Comparison of ENCODE assay signal across 8 mouse cellular contexts in the genomic region with DNA sequence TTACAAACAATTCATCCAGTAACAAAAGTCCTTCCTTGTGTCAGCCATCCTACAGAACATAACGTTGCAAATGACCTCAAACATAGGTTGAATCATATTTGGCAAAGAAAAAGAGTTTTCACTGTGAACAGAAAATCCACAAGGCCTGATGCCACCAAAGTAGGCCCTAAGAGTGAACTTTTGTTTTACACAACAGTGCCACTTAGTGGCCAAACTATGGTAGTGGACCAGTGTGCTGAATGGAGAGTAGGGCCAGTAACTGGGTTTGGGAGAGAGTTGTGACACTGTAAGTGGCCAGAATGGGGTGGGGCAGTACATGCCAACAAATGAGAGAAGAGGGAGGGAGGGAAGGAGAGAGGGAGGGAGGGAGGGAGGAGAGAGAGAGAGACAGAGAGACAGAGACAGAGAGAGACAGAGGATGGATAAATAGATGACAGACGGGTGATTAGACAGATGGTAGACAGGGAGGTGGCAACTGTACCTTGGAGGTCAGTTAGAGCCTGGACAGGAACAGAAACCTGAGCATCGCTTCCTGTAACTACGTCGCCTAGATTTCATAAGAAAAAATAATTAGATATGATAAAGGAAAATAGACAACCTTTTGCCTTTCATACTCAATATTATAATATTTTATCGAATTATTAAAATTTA.
DNase-seq lines count a peak whose midpoint lies in the region; ATAC-seq and TF ChIP-seq lines count a peak whose summit lies in the region.

No protein-coding gene starts in this region.

- no peaks in the 10 kb centered on the region for H3K4me1 ChIP-seq in midbrain, embryonic 11.5 days (ENCODE audit: control insufficient read depth, insufficient read depth, low read length)

- intact Hi-C loops in gastrocnemius, adult 2 months (cut with DNase I): loop anchor here (1.0 to 5.0 kb wide), 4 partner anchors 288 to 858 kb away; no protein-coding TSS in a partner anchor
- intact Hi-C loops in left cerebral cortex, adult 2 months (cut with DNase I): loop anchor here (1.0 to 10.0 kb wide), 3 partner anchors 503 to 861 kb away; no protein-coding TSS in a partner anchor

- ATAC-seq in inflammation-experienced regulatory T-cells, adult 6 months: peak; percentile 95
- peak; percentile 91 for ATAC-seq in midbrain, embryonic 11.5 days (ENCODE audit: low FRiP score)

- 76% methylated on average over 6 of the region's 6 CpGs for WGBS in midbrain, embryonic 11.5 days

- H3K36me3 ChIP-seq in midbrain, embryonic 11.5 days (ENCODE audit: control insufficient read depth, insufficient read depth, low read length): no peaks in the 10 kb centered on the region

- TF ChIP-seq CTCF in gastrocnemius, adult 2 months (IDR thresholded peaks at IDR 0.05): peak; percentile 88
- peak; percentile 83 for TF ChIP-seq CTCF in left cerebral cortex, adult 2 months (IDR thresholded peaks at IDR 0.05)

- no peak overlapping the region for H3K27ac ChIP-seq in gastrocnemius, adult 2 months
- no peak overlapping the region for H3K27ac ChIP-seq in left cerebral cortex, adult 2 months
- H3K27ac ChIP-seq in midbrain, embryonic 11.5 days (ENCODE audit: low read depth, low read length): no peak overlapping the region

- H3K4me2 ChIP-seq in midbrain, embryonic 11.5 days: no peak overlapping the region

- H3K9ac ChIP-seq in midbrain, embryonic 11.5 days (ENCODE audit: low read length): no peak overlapping the region

- peak; percentile 21 to 42 for DNase-seq in urinary bladder, adult 18-20 months (ENCODE audit: low spot score in 2 of 2)
- no peak for DNase-seq in urinary bladder, adult 2 months (ENCODE audit: low spot score)
- peak; percentile 78 to 86 for DNase-seq in cerebellum, postnatal 14 days
- DNase-seq in gastrocnemius, adult 2 months: peak; percentile 54
- DNase-seq in left cerebral cortex, adult 2 months (ENCODE audit: extremely low spot score in 1 of 2, low spot score in 2 of 2): peak; percentile 53 to 57
- peak; percentile 93 for DNase-seq in midbrain, embryonic 11.5 days (ENCODE audit: low spot score, missing footprints)
- peak; percentile 15 for DNase-seq in spleen, adult 12 weeks (ENCODE audit: low spot score)

- H3K4me3 ChIP-seq in gastrocnemius, adult 2 months: no peak overlapping the region
- H3K4me3 ChIP-seq in left cerebral cortex, adult 2 months: no peak overlapping the region
- H3K4me3 ChIP-seq in midbrain, embryonic 11.5 days (ENCODE audit: low read depth, low read length): no peak overlapping the region

- no peaks in the 10 kb centered on the region for H3K27me3 ChIP-seq in midbrain, embryonic 11.5 days (ENCODE audit: control insufficient read depth, insufficient read depth, low read length)

- H3K9me3 ChIP-seq in midbrain, embryonic 11.5 days (ENCODE audit: control insufficient read depth, low read length): no peaks in the 10 kb centered on the region
